Mouse (Mus musculus) cerebellum, adult 9-11 months (tissue): ENCODE results near the gene Cdh8.
"Not testable (repeated sequence)": the region's sequence is repeated elsewhere in the genome, so short reads cannot be mapped to it uniquely, and the experiment has no call there.

Experiments used
- DNase-seq: peaks from one replicate; pipeline ENCODE4 v3.0.0; 2022

Cdh8 gene

GRCm38 (mm10) chr8:99267133-99267532 is 149.1 kb downstream of the Cdh8 start:
- DNase-seq, result no peak

- peak; percentile 10 for DNase-seq
Observed at GRCm38 (mm10) chr8:99234372-99234771, 181.9 kb downstream of the Cdh8 start.

DNA sequence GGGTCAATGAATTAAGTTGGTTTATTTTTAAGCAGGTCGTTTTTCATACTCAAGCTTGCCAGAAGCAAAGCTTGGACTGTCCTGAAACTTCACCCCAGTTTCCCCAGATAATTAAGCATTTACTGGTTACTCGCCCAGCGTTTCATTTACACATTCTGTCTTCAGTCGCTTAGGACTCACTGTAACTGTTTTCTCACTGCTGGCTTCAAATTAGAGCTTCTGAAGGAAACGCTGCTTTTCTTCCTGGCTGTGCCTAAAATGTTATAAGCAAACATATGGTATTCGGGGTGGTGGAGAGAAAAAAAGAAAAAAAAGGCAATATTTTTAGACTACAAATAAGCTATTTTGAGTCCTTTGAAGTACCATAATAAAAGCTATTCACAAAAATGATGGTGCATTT is 192.6 kb downstream of the Cdh8 start:
- peak; percentile 10 for DNase-seq

GRCm38 (mm10) chr8:99205194-99205593 is 211.1 kb downstream of the Cdh8 start:
- no peak for DNase-seq

GRCm38 (mm10) chr8:99190643-99191042 is 225.6 kb downstream of the Cdh8 start:
- DNase-seq, result no peak

DNA sequence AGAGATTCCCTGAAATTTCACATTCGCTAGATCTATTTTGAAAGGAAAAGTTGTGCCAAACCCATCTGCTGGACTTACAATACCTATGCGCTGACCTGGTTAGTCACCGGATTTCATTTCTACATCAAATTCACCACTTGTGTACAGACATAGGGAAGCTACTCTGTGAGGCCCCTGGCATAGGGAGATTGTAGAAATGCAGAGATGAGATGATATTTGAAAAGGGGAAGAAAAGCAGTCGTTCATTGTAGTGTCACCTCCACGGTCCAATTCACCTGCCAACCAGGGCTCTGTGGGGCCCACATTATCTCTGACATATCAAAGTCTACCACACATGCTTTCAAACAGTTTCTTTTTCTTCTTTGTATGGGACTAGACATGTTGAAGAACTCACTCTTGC is 229.4 kb downstream of the Cdh8 start:
- DNase-seq, result peak; percentile 16

DNA sequence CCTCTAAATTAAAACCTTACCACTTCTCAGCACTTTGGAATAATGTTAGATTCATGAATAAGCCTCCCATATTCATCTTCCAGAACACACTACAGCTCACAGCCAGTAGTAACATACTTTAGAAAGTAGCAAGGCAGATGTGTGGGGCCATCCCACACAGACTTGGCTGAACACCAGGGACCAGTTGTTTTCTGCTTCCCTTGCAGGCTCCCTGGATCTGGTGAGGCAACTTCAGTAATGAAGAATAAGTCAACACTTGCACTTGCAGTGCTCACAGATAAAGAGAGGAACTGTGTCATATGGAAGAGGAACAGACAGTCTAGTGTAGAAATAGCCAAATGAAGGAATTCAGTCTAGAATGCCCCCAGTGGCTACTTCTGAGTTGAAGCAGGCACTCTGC is 232.1 kb downstream of the Cdh8 start:
- DNase-seq, result no peak

DNA sequence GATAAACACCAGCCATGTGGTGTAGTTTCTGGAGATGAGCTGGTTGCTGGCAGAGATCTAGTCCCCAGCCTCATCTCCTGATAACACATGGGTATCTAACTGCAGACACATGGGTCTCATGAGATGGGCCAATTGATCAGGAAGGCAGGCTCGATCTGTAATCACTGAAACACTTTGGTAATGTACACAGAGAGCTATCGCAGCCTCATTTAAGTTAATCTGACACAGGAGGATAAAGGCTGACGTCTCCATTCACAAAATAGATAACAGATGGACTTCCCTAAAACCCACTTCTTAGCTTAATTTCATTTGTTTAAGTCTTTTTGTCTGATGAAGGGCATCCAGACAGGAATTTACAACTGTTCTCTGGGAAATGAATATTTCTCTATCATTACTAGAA is 249.3 kb downstream of the Cdh8 start:
- DNase-seq, result no peak

- no peak for DNase-seq
Observed at GRCm38 (mm10) chr8:99161633-99162032, 254.6 kb downstream of the Cdh8 start.

DNA sequence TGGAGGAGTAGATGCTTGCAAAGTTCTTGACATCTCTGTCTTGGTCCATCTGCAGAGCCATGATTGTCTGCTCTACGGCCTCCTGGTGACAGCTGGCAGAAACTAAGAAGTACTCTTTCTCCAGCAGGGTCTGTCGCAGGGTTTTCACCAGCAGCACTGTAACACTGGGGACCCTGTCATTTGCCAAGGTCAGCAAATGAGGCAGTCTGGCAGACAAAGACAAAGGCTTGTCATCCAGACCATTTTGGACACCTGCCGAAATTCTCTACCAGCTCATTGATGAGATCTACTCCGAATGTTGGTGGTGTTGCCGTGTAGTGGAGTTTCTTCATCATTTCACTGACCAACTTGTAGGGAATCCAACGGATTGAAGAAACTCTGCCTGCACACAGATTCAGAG is 270.8 kb downstream of the Cdh8 start:
- DNase-seq, result peak; percentile 10

DNA sequence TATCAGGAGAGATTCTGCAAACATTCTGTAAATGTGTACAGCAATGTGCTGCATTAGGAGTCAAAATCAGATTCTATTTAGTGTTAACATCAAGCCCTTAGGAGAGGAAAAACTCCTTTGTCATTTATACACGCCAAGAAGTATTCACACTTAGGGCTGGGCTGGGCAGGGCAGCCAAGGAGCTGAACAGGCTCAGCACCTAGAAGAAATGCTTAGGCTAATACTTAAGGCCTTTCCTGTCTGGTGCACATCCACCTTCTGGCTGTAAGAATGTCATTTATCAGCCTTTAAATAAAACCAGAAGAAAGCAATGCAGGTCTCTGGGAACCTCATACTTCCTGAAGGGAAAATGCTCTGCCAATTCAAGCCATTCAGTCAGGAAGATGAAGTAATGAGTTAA is 271.5 kb downstream of the Cdh8 start:
- DNase-seq, result not testable (repeated sequence)

- DNase-seq, result no peak
Observed at GRCm38 (mm10) chr8:99098453-99098852, 317.8 kb downstream of the Cdh8 start.

GRCm38 (mm10) chr8:99051344-99051743 is 364.9 kb downstream of the Cdh8 start:
- no peak for DNase-seq

GRCm38 (mm10) chr8:99048664-99049363 is 367.5 kb downstream of the Cdh8 start:
- no peak for DNase-seq

GRCm38 (mm10) chr8:99040423-99040822 is 375.8 kb downstream of the Cdh8 start:
- no peak for DNase-seq

DNA sequence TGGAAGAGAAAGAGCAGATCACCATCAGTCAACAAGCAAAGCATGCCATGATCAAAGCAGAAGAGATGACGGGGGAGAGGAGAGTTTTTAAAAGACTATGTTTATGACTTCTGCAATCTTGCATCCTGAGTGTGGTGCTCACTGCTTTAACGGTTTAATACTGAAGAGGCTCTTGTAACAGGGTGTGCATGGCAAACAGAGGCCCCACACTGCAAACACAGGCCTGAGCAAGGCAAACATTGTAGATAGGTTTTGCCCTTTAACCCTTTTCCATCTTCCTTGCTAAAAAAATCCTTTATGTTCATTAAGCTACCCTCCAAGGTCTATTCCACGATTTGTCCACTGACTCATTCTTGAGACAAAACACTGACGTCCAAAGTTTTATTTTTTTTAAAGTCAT is 385.2 kb downstream of the Cdh8 start:
- no peak for DNase-seq
